Mouse (Mus musculus): ENCODE results near the gene Rrad. TPM values are rescaled to one million over a fixed set of nuclear protein-coding genes. Genes with fewer than 3 reads are reported as not detected.

Gene Rrad
- polyA plus RNA-seq, 1 experiment from 2014 or later = 54.7 TPM

- Histone ChIP-seq H3K9ac (ENCODE audit: low read depth, low read length) (no peak overlapping the region), H3K4me3 (ENCODE audit: low read depth, low read length) (no peak overlapping the region), H3K36me3 (ENCODE audit: control insufficient read depth, insufficient read depth, low read length) (peaks cover 38% of the 10 kb centered on the region), H3K4me2 (ENCODE audit: low read depth, low read length) (no peak overlapping the region), H3K9me3 (ENCODE audit: control insufficient read depth, low read length) (no peaks in the 10 kb centered on the region), H3K27ac (replicated peaks; ENCODE audit: low read depth, low read length) (no peak overlapping the region), H3K27me3 (replicated peaks; ENCODE audit: control insufficient read depth, insufficient read depth, low read length) (no peaks in the 10 kb centered on the region), H3K4me1 (ENCODE audit: control insufficient read depth, insufficient read depth, low read length) (peaks cover 6% of the 10 kb centered on the region)
- 95% methylated on average over 17 of the region's 19 CpGs for WGBS
- ATAC-seq (ENCODE audit: low read depth) = no peak
- DNase-seq (ENCODE audit: low spot score) = no peak
Observed at GRCm38 (mm10) chr8:104594611-104595362, 36.3 kb downstream of the Rrad start.

- Histone ChIP-seq H3K9me3 (ENCODE audit: control insufficient read depth, low read length) (no peaks in the 10 kb centered on the region), H3K4me1 (ENCODE audit: control insufficient read depth, insufficient read depth, low read length) (peaks cover 6% of the 10 kb centered on the region), H3K27ac (replicated peaks; ENCODE audit: low read depth, low read length) (no peak overlapping the region), H3K4me3 (ENCODE audit: low read depth, low read length) (no peak overlapping the region), H3K27me3 (replicated peaks; ENCODE audit: control insufficient read depth, insufficient read depth, low read length) (no peaks in the 10 kb centered on the region), H3K9ac (ENCODE audit: low read depth, low read length) (no peak overlapping the region), H3K36me3 (ENCODE audit: control insufficient read depth, insufficient read depth, low read length) (peaks cover 38% of the 10 kb centered on the region), H3K4me2 (ENCODE audit: low read depth, low read length) (no peak overlapping the region)
- ATAC-seq (ENCODE audit: low read depth) (no peak), DNase-seq (ENCODE audit: low spot score) (no peak)
- WGBS = 94% methylated on average over 31 of the region's 31 CpGs
Observed at GRCm38 (mm10) chr8:104593536-104594325, 37.4 kb downstream of the Rrad start.

- H3K27me3 ChIP-seq (replicated peaks; ENCODE audit: control insufficient read depth, insufficient read depth, low read length) = no peaks in the 10 kb centered on the region
- peaks cover 6% of the 10 kb centered on the region for H3K4me1 ChIP-seq (ENCODE audit: control insufficient read depth, insufficient read depth, low read length)
- H3K36me3 ChIP-seq (ENCODE audit: control insufficient read depth, insufficient read depth, low read length) = peaks cover 38% of the 10 kb centered on the region
- H3K9me3 ChIP-seq (ENCODE audit: control insufficient read depth, low read length) = no peaks in the 10 kb centered on the region
- no peak overlapping the region for H3K27ac ChIP-seq (replicated peaks; ENCODE audit: low read depth, low read length)
- peak overlapping the region; percentile 65; the same call in 1 of the 2 replicates for H3K4me3 ChIP-seq (ENCODE audit: low read depth, low read length)
- DNase-seq (ENCODE audit: low spot score) (no peak), ATAC-seq (ENCODE audit: low read depth) (no peak)
- 64% methylated on average over 6 of the region's 6 CpGs for WGBS
- peak overlapping the region; percentile 72; the same call in 1 of the 2 replicates for H3K9ac ChIP-seq (ENCODE audit: low read depth, low read length)
- peak overlapping the region; percentile 88; the same call in 1 of the 2 replicates for H3K4me2 ChIP-seq (ENCODE audit: low read depth, low read length)
Observed at GRCm38 (mm10) chr8:104592566-104592965, 38.6 kb downstream of the Rrad start.

DNA sequence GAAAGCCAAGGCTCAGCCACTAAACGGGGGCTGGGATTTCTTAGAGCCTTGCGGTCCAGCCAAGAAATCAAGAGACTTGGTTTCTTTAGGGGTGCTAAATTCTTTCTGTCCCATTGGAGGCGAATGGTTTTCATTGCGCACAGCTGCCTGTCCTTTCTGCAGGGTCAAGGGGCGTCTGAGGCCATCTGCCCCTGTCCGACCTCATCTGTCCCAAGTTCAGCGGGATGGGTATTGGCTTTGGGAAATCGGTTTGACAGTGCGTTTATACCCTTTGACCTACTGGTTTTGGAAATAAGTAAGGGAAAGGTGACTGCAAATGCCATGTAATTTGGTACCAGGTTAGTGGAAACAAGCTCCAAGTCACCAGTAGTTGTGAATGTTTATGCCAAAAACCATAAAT, 39.3 kb downstream of the Rrad start:
- Histone ChIP-seq H3K27me3 (replicated peaks; ENCODE audit: control insufficient read depth, insufficient read depth, low read length) (no peaks in the 10 kb centered on the region), H3K36me3 (ENCODE audit: control insufficient read depth, insufficient read depth, low read length) (peaks cover 35% of the 10 kb centered on the region), H3K9me3 (ENCODE audit: control insufficient read depth, low read length) (no peaks in the 10 kb centered on the region), H3K4me1 (ENCODE audit: control insufficient read depth, insufficient read depth, low read length) (peaks cover 6% of the 10 kb centered on the region), H3K4me3 (ENCODE audit: low read depth, low read length) (peak overlapping the region; percentile 65), H3K4me2 (ENCODE audit: low read depth, low read length) (peak overlapping the region; percentile 88), H3K27ac (replicated peaks; ENCODE audit: low read depth, low read length) (no peak overlapping the region), H3K9ac (ENCODE audit: low read depth, low read length) (peak overlapping the region; percentile 72)
- no peak for ATAC-seq (ENCODE audit: low read depth)
- under 1% methylated on average over 9 of the region's 9 CpGs for WGBS
- no peak for DNase-seq (ENCODE audit: low spot score)

GRCm38 (mm10) chr8:104591133-104591834, 39.8 kb downstream of the Rrad start, which contains the start of gene Pdp2:
Gene Pdp2 (plus strand): TSS chr8:104591451.
- peak; percentile 97 for ATAC-seq (ENCODE audit: low read depth)
- H3K36me3 ChIP-seq (ENCODE audit: control insufficient read depth, insufficient read depth, low read length) = peaks cover 29% of the 10 kb centered on the region
- WGBS = under 1% methylated on average over 41 of the region's 44 CpGs
- H3K4me1 ChIP-seq (ENCODE audit: control insufficient read depth, insufficient read depth, low read length) = peaks cover 6% of the 10 kb centered on the region
- peak within 1 kb of the TSS; percentile 88 for H3K4me2 ChIP-seq (ENCODE audit: low read depth, low read length)
- peak; percentile 97 for DNase-seq (ENCODE audit: low spot score)
- H3K9me3 ChIP-seq (ENCODE audit: control insufficient read depth, low read length) = no peaks in the 10 kb centered on the region
- peak within 1 kb of the TSS; percentile 65 for H3K4me3 ChIP-seq (ENCODE audit: low read depth, low read length)
- H3K27ac ChIP-seq (replicated peaks; ENCODE audit: low read depth, low read length) = peak within 1 kb of the TSS; percentile 84
- peak within 1 kb of the TSS; percentile 72 for H3K9ac ChIP-seq (ENCODE audit: low read depth, low read length)
- H3K27me3 ChIP-seq (replicated peaks; ENCODE audit: control insufficient read depth, insufficient read depth, low read length) = no peaks in the 10 kb centered on the region

DNA sequence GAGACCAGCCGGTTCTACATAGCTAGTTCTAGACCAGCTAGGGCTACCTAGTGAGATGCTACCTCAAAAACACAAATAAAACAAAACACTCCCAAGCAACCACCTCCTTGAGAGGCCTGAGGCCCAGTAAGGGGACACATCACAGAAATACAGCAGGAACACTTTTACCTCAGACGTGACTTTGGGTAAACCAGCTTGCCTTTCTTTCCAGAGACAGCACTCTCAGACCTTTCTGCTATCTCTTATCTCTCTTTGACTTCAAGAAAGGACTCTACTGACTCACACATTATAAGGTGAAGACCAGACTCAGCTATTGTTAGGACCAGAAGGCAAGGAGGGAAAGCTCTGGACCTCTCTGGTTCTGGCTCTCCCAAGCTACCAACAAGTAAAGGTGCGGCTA, 40.8 kb downstream of the Rrad start:
- peaks cover 19% of the 10 kb centered on the region for H3K36me3 ChIP-seq (ENCODE audit: control insufficient read depth, insufficient read depth, low read length)
- DNase-seq (ENCODE audit: low spot score) = no peak
- no peak overlapping the region for H3K9ac ChIP-seq (ENCODE audit: low read depth, low read length)
- H3K9me3 ChIP-seq (ENCODE audit: control insufficient read depth, low read length) = no peaks in the 10 kb centered on the region
- no peak overlapping the region for H3K4me2 ChIP-seq (ENCODE audit: low read depth, low read length)
- H3K27ac ChIP-seq (replicated peaks; ENCODE audit: low read depth, low read length) = no peak overlapping the region
- H3K27me3 ChIP-seq (replicated peaks; ENCODE audit: control insufficient read depth, insufficient read depth, low read length) = no peaks in the 10 kb centered on the region
- H3K4me3 ChIP-seq (ENCODE audit: low read depth, low read length) = no peak overlapping the region
- peaks cover 6% of the 10 kb centered on the region for H3K4me1 ChIP-seq (ENCODE audit: control insufficient read depth, insufficient read depth, low read length)
- WGBS = 89% methylated on average over 3 of the region's 3 CpGs
- no peak for ATAC-seq (ENCODE audit: low read depth)

DNA sequence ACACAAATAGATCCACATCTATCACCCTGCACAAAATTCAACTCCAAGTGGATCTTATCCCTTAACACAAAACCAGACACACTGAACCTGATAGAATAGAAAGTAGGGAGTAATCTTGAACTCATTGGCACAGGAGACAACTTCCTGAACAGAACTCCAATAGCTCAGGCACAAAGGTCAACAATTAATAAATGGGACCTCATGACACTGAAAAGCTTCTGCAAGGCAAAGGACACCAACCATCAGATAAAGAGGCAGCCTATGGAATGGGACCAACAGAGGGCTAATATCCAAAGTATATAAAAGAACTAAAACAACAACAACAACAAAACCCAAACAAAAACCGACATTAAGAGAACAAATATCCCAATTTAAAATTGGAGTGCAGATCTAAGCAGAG, 46.6 kb downstream of the Rrad start:
- 0 out of 2 replicates have a peak, but pooled peaks cover 5% of the 10 kb centered on the region for H3K9me3 ChIP-seq (ENCODE audit: control insufficient read depth, low read length)
- H3K9ac ChIP-seq (ENCODE audit: low read depth, low read length) = no peak overlapping the region
- no peak overlapping the region for H3K4me3 ChIP-seq (ENCODE audit: low read depth, low read length)
- H3K27me3 ChIP-seq (replicated peaks; ENCODE audit: control insufficient read depth, insufficient read depth, low read length) = no peaks in the 10 kb centered on the region
- no peak for DNase-seq (ENCODE audit: low spot score)
- 68% methylated on average over 1 of the region's 1 CpGs for WGBS
- no peak overlapping the region for H3K27ac ChIP-seq (replicated peaks; ENCODE audit: low read depth, low read length)
- H3K4me2 ChIP-seq (ENCODE audit: low read depth, low read length) = no peak overlapping the region
- no peaks in the 10 kb centered on the region for H3K4me1 ChIP-seq (ENCODE audit: control insufficient read depth, insufficient read depth, low read length)
- ATAC-seq (ENCODE audit: low read depth) = no peak
- H3K36me3 ChIP-seq (ENCODE audit: control insufficient read depth, insufficient read depth, low read length) = no peaks in the 10 kb centered on the region

Measured in embryonic facial prominence, embryonic 14.5 days (tissue).